Mouse (Mus musculus) intestine, embryonic 15.5 days (tissue): ENCODE measurements around the gene Scgb1b27. TPM values are rescaled to one million over a fixed set of nuclear protein-coding genes. Genes with fewer than 3 reads are reported as not detected.
"Not testable (repeated sequence)": the region's sequence is repeated elsewhere in the genome, so short reads cannot be mapped to it uniquely, and the experiment has no call there.

ENCODE experiments used
- ATAC-seq: fragments of 200-750 bp; cut with Nextera tagmentation; 2 replicates; pipeline ENCODE4 v1.8.0; 2017; ENCODE audit warnings: moderate TSS enrichment, moderate library complexity
- H3K27ac ChIP-seq: fragments of 300-500 bp; sonication (generic); 2 replicates; pipeline ENCODE4 v1.5.1; 2015; ENCODE audit warnings: mild to moderate bottlenecking, inconsistent platforms
- H3K27me3 ChIP-seq: fragments of 300-500 bp; sonication (generic); replicated peaks from 2 replicates; pipeline ENCODE4 v1.6.1; 2015; ENCODE audit warnings: inconsistent platforms
- H3K36me3 ChIP-seq: fragments of 300-500 bp; sonication (generic); 2 replicates; pipeline ENCODE4 v1.6.1; 2015; ENCODE audit warnings: inconsistent platforms
- H3K4me1 ChIP-seq: fragments of 300-500 bp; sonication (generic); replicated peaks from 2 replicates; pipeline ENCODE4 v1.6.1; 2015; ENCODE audit warnings: inconsistent platforms
- H3K4me2 ChIP-seq: fragments of 300-500 bp; sonication (generic); replicated peaks from 2 replicates; pipeline ENCODE4 v1.6.1; 2015; ENCODE audit warnings: mild to moderate bottlenecking, inconsistent platforms
- H3K4me3 ChIP-seq: fragments of 300-500 bp; sonication (generic); replicated peaks from 2 replicates; pipeline ENCODE4 v1.5.1; 2015; ENCODE audit warnings: inconsistent platforms
- H3K9ac ChIP-seq: fragments of 300-500 bp; sonication (generic); 2 replicates; pipeline ENCODE4 v1.6.1; 2015; ENCODE audit warnings: inconsistent platforms
- H3K9me3 ChIP-seq: fragments of 300-500 bp; sonication (generic); 2 replicates; pipeline ENCODE4 v1.6.1; 2016; ENCODE audit warnings: inconsistent platforms
- WGBS: fragments of 180-500 bp; shearing (Covaris S2); methylation state at CpG from one replicate; pipeline ENCODE4 v1.1.7; 2015; 5-methylcytosine and 5-hydroxymethylcytosine counted together
- polyA plus RNA-seq: library from polyadenylated mRNA; unstranded; fragments of >200 nt; fragmentation: Nextera tagmentation; extraction: Ambion mirVana; gene quantifications from 2 replicates; pipeline ENCODE4 v1.2.1, GENCODE M21; 2015

The Scgb1b27 gene
- polyA plus RNA-seq: not detected in 2 replicates

DNA sequence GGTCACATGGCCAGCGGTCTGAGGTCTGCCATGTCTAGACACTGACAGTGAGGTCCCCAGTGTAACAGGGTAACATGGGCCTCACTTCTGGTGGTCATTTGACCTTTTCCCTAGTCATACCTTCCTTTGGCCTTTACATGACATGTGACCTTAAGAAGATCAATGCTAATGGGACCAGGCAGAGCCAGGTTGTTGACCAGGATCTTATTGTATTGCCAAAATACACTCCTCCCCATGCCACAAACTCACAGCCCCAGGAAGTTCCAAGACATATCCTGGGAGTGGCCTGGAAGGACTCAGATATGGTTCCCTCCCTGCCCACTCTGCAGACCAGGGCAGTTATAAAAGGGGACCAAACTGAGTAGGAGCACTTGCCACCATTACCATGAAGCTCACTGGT, at the start of gene Scgb1b27:
Scgb1b27 (plus strand) TSS at position 301 of the 400 bp plus-strand sequence.
- H3K4me2 ChIP-seq, H3K4me3 ChIP-seq, ATAC-seq, H3K9me3 ChIP-seq, H3K4me1 ChIP-seq, H3K36me3 ChIP-seq, H3K27ac ChIP-seq, H3K27me3 ChIP-seq, H3K9ac ChIP-seq: not testable (repeated sequence)
- WGBS: 94% methylated on average over 1 of the region's 1 CpGs

DNA sequence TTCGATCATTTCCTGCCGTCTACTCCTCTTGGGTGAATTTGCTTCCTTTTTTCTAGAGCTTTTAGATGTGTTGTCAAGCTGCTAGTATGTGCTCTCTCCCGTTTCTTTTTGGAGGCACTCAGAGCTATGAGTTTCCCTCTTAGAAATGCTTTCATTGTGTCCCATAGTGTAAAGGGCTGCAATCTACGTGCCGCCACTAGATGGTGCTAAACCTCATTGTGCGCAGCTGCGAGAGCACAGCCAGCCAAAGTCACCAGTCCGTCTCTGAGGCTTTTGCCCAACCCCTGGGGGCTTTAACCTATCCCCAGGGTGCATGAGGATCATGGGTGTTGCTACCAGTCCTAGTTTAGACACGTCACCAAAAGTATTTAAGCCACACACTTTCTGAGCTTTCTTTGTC, 39.0 kb upstream of the Scgb1b27 start:
- H3K9ac ChIP-seq, H3K4me2 ChIP-seq, H3K27me3 ChIP-seq, H3K27ac ChIP-seq, H3K36me3 ChIP-seq, H3K4me1 ChIP-seq, H3K9me3 ChIP-seq, H3K4me3 ChIP-seq: not testable (repeated sequence)
- peak; percentile 51; the same call in 1 of the 2 replicates for ATAC-seq
- WGBS: 26% methylated on average over 8 of the region's 9 CpGs

DNA sequence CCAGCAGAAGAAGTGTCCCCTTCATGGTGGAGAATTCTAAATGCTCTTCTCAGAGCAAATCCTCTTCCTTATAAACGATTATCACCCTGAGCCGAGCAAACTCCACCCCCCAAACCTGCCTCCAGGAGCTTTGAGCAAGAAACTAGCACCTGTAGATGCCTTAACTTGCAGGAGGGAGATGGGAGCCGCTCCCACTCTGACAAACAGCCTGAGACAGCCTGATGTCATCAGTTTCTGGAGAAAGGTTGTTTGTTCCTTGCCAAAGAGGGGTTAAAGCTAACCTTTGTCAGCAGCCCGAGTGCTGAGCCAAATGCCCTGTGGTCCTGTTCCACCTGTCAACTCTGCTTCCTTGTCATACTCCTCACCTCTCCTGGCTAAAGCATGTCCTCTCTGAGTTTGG, 7.4 kb upstream of the Scgb1b27 start, which contains the start of gene Scgb2b27:
Scgb2b27 (minus strand) TSS at position 101 of the 400 bp plus-strand sequence.
- no peaks in the 10 kb centered on the region for H3K36me3 ChIP-seq
- no peak within 1 kb of the TSS for H3K9ac ChIP-seq
- H3K4me1 ChIP-seq: no peaks in the 10 kb centered on the region
- no peak within 1 kb of the TSS for H3K4me2 ChIP-seq
- H3K27ac ChIP-seq: no peak within 1 kb of the TSS
- no peak for ATAC-seq
- H3K27me3 ChIP-seq: no peaks in the 10 kb centered on the region
- 65% methylated on average over 4 of the region's 4 CpGs for WGBS
- H3K9me3 ChIP-seq: no peaks in the 10 kb centered on the region
- H3K4me3 ChIP-seq: no peak within 1 kb of the TSS

DNA sequence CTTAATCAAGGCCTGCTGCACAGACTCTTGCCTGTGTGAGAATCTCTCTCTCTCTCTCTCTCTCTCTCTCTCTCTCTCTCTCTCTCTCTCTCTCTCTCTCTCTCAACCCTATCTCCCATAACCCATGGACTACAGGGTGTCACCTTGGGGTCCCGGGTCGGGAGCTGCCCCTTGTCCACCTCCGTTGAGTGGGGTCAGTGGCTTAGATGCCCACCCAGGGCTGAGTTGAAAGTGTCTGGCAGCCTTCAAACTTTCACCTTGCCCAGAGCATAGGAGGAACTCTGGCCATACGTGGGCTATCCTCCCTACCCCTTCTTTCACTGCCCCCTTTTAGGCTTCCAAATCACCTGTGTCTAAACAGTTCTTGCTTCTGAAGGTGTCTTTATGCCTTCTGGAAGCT, 4.4 kb downstream of the Scgb1b27 start:
- Histone ChIP-seq H3K27me3 (no peaks in the 10 kb centered on the region), H3K4me2 (no peak overlapping the region), H3K9ac (no peak overlapping the region), H3K4me3 (no peak overlapping the region), H3K4me1 (no peaks in the 10 kb centered on the region), H3K36me3 (no peaks in the 10 kb centered on the region), H3K9me3 (no peaks in the 10 kb centered on the region), H3K27ac (no peak overlapping the region)
- WGBS: 80% methylated on average over 4 of the region's 4 CpGs
- ATAC-seq: no peak

DNA sequence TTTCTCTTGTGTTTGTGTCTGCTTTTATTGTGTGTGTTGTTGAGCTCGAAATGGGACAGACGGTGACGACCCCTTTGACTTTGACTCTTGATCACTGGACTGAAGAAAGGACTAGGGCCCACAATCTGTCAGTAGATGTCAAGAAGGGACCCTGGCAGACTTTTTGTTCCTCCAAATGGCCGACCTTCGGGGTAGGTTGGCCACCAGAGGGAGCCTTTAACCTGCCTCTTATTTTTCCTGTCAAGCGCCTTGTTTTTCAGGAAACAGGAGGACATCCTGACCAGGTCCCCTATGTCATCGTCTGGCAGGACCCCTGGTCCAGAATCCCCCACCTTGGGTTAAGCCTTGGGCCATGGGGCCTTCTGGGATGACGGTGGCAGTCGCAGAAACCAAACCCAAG, 5.9 kb downstream of the Scgb1b27 start:
- not testable (repeated sequence) for H3K4me2 ChIP-seq, H3K9ac ChIP-seq, ATAC-seq, H3K36me3 ChIP-seq, H3K9me3 ChIP-seq, H3K27ac ChIP-seq, H3K4me3 ChIP-seq, H3K4me1 ChIP-seq, H3K27me3 ChIP-seq
- 91% methylated on average over 9 of the region's 9 CpGs for WGBS

DNA sequence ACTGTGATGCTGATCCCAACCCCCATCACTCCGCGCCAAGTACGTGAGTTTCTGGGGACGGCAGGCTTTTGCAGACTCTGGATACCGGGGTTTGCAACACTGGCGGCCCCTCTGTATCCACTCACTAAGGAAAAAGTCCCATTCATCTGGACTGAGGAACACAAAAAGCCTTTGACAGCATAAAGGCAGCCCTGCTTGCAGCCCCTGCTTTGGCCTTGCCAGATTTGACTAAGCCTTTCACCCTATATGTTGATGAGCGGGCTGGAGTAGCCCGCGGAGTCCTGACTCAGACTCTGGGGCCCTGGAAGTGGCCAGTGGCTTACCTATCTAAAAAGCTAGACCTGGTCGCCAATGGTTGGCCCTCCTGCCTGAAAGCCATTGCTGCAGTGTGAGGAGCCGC, 8.7 kb downstream of the Scgb1b27 start:
- Histone ChIP-seq H3K36me3 (no peaks in the 10 kb centered on the region), H3K4me3 (no peak overlapping the region), H3K9me3 (no peaks in the 10 kb centered on the region), H3K27ac (no peak overlapping the region), H3K9ac (no peak overlapping the region), H3K4me1 (no peaks in the 10 kb centered on the region), H3K27me3 (no peaks in the 10 kb centered on the region), H3K4me2 (no peak overlapping the region)
- ATAC-seq: no peak
- WGBS: 95% methylated on average over 11 of the region's 11 CpGs

DNA sequence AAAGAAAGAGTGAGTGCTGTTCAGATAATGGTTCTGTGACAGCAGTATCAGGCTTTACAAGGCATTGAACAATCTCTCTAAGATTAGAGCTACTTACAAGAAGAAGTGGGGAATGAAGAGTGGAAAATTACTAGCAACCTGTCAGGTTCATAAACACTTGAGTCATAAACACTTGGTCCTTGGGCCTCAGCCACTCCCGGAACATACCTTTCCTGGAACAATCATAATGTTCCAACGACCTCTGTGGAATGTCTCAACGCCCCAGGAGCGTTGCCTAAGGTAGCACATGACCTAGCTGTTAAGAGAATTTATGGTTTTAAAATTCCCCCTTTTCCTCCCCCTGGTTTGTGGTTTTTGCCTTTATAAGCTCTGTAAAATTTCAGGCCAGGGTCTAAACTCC, 13.3 kb downstream of the Scgb1b27 start:
- not testable (repeated sequence) for H3K27me3 ChIP-seq, H3K4me3 ChIP-seq, H3K4me2 ChIP-seq, H3K27ac ChIP-seq, H3K36me3 ChIP-seq, ATAC-seq, H3K4me1 ChIP-seq, H3K9ac ChIP-seq, H3K9me3 ChIP-seq
- 79% methylated on average over 4 of the region's 4 CpGs for WGBS

DNA sequence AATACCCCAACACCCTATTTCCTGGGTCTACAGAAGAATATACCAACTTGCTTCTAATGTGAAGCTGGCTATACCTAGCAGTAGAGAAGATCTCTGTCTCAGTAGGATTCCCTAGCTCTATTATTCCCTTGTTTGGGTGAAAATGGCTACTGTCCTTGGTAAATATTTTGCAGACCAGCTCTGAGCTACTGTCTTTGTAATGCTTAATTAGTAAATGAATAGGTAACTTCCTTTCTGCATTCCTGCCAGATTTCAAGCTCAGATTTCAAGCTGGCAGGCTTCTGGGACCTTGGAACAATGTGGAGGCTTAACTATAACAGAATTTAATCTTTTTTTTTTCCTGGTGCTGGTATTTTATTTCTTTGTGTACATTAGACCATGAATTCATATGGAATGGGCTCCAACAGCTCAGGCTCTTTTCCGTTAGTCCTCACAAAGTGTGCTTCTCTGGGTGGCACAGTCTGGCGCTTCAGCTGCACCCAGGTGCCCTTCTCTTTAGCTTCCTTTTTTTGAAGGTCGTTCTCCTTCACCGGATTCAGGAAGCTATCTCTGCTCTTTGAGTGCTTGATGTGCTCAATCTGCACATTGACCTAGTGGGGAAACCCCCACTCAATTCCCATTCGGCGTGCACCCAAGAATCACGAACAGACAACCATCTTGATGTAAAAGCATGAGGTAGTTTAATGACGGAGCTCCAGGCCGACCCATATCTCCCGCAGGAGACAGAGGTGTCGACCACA, 15.0 kb downstream of the Scgb1b27 start:
- not testable (repeated sequence) for H3K36me3 ChIP-seq, H3K4me2 ChIP-seq, H3K27ac ChIP-seq, H3K27me3 ChIP-seq, H3K9ac ChIP-seq, H3K4me1 ChIP-seq, H3K9me3 ChIP-seq, H3K4me3 ChIP-seq, ATAC-seq
- WGBS: 93% methylated on average over 11 of the region's 11 CpGs

DNA sequence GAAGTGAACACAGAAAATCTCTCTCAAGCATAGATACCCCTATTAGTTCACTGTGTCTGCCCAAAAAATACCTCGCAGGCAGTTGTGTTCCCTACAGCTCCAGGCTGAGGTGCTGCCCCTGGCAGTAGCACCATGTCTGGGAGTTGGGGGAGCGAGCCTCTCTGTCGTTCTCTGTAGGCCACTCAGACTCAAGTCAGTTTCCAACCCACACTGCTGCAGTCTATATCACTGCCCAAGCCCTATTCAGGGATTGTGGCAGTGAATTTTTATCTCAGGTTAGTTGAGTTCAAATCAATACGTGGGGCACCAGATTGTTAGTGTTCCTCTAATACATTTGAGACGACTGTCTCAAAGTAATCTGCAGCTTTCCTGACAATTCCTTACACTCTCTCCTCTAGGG, 46.8 kb downstream of the Scgb1b27 start:
- peak; percentile 70 for ATAC-seq
- not testable (repeated sequence) for H3K27me3 ChIP-seq

More for the DNA sequence above, 46.8 kb downstream of the Scgb1b27 start:
- not testable (repeated sequence) for H3K36me3 ChIP-seq, H3K4me2 ChIP-seq, H3K9ac ChIP-seq, H3K4me3 ChIP-seq, H3K4me1 ChIP-seq, H3K27ac ChIP-seq, H3K9me3 ChIP-seq
- WGBS: 70% methylated on average over 5 of the region's 5 CpGs

Other genes with a start within 250 kb of the Scgb1b27 start
- not detected in 2 replicates for gene Scgb2b26, start 76.4 kb upstream of the Scgb1b27 start, polyA plus RNA-seq
- not detected in 2 replicates for gene Scgb2b27, start 7.5 kb upstream of the Scgb1b27 start, polyA plus RNA-seq
- not detected in 2 replicates for gene Scgb1b30, start 73.9 kb downstream of the Scgb1b27 start, polyA plus RNA-seq
- 4.0 and 4.7 TPM in 2 replicates for gene Wtip, start 111.8 kb downstream of the Scgb1b27 start, polyA plus RNA-seq
- 156 and 168 TPM in 2 replicates for gene Uba2, start 148.1 kb downstream of the Scgb1b27 start, polyA plus RNA-seq
- gene Pdcd2l, start 175.2 kb downstream of the Scgb1b27 start, polyA plus RNA-seq: 55.9 TPM in 2 replicates
- gene Gpi1, start 208.9 kb downstream of the Scgb1b27 start, polyA plus RNA-seq: 421 and 423 TPM in 2 replicates
- not detected in 2 replicates for gene Gm6096, start 229.6 kb downstream of the Scgb1b27 start, polyA plus RNA-seq